Mouse (Mus musculus) lung, adult 2 months (tissue): Measurements from ENCODE around the gene Smad1.

Experiments
- CTCF ChIP-seq: fragments of 200-500 bp; IDR thresholded peaks from 2 replicates; pipeline ENCODE4 v1.5.1; 2011; ENCODE audit warnings: mild to moderate bottlenecking, low read length, control low read depth; ENCODE audit not compliant: insufficient read depth
- POLR2A ChIP-seq: fragments of 200-500 bp; IDR thresholded peaks from 2 replicates; pipeline ENCODE4 v1.6.1; 2011; ENCODE audit warnings: low read depth, mild to moderate bottlenecking, control low read depth, low read length, borderline replicate concordance; ENCODE audit errors: extremely low read depth

DNA sequence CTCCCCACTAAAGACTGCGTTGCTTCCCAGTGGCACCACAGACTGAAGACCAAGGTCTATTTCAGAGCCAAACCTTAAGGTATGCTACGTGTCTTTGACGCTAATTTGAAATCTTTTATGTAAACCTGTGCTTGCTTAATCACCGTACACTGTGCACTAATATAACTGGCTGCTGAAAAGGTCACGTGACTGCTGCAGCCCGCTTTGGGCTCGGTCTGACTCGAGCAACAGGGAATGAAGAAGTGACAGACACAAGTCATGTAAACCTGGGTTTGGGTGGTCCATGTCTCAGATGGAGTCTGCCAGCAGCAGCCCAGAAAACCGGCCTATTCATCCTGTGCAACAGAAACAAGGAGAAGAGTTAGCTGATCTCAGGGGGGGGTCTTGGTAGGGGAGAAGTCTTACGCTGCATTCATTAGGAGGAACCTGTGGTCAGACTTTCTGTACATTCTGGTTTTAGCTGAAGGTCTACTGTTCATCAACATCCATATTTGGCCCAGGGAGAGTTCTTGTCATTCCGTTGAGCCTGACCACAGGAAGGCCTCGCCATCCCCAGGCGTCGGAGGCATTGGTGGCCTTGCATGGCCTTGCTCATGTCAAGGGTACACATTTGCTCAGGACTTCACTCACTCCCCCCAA lies 44.3 kb upstream of the Smad1 start:
- no peak for TF ChIP-seq CTCF
- no peak for TF ChIP-seq POLR2A
